Mouse (Mus musculus): ENCODE measurements at regions not wholly inside any gene's neighbourhood (a gene's known extent, or its start where the extent isn't known, plus 50 kb on each side); places are given as distances from the start of the nearest gene placed in this dataset.
"Not testable (repeated sequence)": the region's sequence is repeated elsewhere in the genome, so short reads cannot be mapped to it uniquely, and the experiment has no call there.

- DNase-seq (ENCODE audit: low read depth, low spot score), result no peak
Observed at GRCm38 (mm10) chr15:14951246-14951645, 1777.3 kb upstream of the Cdh9 start.

DNA sequence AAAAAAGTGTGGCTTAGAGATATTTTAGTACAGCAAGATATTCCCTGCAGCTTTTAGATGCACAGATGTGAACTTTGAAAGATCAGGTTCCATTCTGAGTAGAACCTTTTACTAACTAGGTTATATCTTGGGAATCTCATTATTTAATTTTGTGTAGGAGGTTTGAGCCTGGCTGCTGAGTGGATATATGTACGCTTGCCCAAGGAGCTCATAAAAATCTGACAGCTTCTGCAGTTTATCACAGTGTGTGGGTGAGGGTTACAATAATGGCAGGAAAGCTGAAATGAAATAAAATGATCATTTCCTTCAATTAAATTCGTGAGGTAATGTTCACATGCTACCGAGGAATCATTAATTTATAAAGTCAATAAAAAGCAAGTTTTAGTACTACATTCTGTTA lies 1746.3 kb upstream of the Cdh9 start:
- DNase-seq (ENCODE audit: low read depth, low spot score), result peak; percentile 2

DNA sequence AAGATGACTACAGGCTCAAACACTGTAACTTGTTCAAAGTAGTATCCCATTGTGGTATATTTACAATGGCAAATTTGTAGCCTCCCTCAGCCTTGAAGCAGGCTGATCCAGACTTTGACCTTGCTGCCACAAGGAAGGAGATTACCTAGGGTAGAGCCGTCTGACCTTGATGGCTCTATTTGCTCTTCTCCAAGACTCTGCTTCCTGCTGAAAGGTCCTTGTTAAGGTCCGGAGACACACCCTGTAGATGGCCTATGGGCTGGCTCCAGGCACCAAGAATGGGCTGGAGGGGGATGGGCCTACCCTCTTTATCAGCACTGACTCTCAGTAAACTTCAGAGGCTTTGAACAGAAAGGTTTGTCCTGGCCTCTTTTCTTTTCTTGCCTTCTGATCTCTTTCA lies 1709.2 kb upstream of the Cdh9 start:
- DNase-seq (ENCODE audit: low read depth, low spot score), result not testable (repeated sequence)

Data from brain, adult 2 months (tissue).